Mouse (Mus musculus) urinary bladder, adult 18-20 months (tissue): ENCODE data around the gene Rcc1l.

ENCODE experiments used
- DNase-seq, 2 experiments: peaks; one replicate each; pipeline ENCODE4 v3.0.0; 2022; ENCODE audit warnings: low spot score in 2 of 2, mixed read lengths in 2 of 2

The Rcc1l gene

DNA sequence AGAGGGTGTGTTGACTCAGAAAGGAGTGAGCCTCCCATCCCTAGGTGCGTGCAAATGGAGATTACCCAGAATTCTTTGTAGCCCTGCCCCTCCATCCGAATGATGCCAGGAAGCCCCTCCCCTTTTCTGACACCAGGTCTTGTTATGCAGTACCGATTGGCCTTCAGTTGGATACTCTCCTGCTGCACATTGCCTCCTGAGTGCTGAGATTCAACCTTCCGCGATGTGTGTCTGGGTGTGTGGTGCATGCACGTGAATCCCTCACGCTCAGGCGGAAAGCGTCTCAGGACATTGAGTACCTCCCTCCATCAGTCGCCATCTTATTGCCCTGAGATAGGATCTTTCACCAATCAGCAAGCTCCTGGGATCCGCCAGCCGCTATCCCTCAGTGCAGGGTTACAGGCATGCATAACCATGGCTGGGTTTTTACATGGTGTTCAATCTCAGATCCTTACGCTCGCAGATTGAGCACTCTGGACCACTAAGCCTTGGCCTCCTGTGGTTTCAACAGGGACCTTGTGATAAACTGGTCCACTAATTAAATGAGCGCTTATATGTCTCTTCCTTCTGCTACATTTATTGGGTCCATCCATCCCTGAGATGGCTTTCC lies 57.7 kb downstream of the Rcc1l start:
- DNase-seq: no peak

- no peak for DNase-seq
Observed at GRCm38 (mm10) chr5:134115639-134116259, 60.8 kb downstream of the Rcc1l start.

DNA sequence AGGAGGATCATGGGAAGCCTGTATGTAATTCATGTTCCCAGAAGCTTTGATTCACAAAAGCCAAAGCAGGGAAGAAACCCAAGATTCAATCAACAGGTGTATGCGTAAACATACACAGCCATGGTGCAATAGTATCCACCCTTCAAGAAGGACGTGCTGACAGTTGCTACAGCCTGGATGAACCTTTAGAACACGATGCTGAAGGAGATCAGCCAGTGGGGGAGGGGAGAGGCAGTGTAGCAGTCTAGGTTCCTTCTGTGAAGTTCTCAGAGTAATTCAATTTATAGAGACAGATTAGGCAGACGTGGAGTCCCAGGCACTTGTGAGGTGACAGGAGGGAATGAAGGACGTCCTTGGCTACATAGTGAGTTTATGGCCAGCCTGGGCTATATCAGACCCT lies 61.6 kb downstream of the Rcc1l start:
- DNase-seq: no peak

DNA sequence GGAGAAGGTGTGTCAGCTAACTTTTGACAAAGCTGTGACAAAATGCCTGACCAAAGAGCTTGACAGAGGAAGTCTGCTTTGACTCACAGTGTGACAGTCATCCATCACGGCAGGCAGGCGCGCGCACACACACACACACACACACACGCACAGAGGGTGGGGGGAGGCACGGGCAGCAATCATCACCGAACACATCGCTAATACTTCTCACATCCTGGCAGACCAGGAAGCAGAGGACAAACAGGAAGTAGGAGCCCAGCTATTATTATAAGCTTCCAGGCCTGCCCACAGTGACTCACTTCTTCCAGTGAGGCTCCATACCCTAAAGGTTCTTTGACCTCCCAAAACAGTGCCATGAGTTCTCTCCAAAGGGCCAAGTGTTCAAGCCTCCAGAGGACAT lies 70.7 kb downstream of the Rcc1l start:
- no peak for DNase-seq

DNA sequence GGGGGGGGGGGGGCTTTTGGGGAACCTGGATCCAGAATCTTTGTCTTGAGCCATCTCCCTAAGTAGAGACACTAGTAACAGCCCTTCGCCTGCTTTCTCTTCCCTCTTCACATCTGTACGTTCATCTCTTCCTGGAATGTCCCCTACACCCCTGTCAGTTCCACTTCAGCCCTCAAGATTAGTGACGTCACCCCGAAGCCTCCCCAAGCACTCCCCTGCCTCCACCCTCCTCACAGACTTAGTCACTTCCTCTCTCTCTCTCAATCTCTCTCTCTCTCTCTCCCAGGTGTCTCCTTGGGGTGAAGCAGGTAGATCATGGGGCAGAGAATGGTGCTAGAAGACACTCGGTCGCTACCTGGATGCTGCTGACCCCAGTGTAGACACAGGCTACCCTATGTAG lies 73.9 kb downstream of the Rcc1l start:
- DNase-seq: no peak

GRCm38 (mm10) chr5:134101883-134102282 lies 74.7 kb downstream of the Rcc1l start:
- peak in 1 of 2 experiments; percentile 56 for DNase-seq

GRCm38 (mm10) chr5:134101322-134101721 lies 75.3 kb downstream of the Rcc1l start:
- DNase-seq: no peak

DNA sequence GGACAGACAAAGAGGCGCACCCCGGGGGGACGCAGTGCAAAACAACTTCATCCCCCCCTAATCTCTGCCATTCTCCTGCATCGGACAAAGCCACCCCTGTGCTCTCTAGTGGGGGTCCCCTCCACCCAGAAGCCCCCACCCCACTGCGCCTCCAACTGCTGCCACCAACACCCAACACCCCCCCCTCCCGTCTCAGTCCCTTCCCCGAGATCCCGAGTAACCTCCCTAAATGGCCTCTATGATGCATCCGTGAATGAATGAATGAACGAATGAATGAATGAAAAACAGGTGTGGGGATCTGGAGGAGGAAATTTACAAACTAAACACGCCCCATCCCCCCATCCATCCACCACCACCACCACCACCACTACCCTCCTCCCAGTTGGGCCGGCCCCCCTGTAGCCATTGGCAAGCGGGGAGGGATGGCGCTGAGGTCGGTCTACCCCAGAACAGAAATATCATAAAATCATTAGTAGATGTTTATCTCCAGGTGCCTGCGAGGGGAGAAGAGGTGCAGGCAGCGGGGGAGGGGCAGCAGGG lies 76.3 kb downstream of the Rcc1l start:
- no peak for DNase-seq

- peak; percentile 86 to 91 for DNase-seq
Observed at GRCm38 (mm10) chr5:134099496-134100211, 76.9 kb downstream of the Rcc1l start, which contains the start of gene Castor2. TSS of gene Castor2 (plus strand) at chr5:134099711.

- DNase-seq: no peak
Observed at GRCm38 (mm10) chr5:134098976-134099375, 77.6 kb downstream of the Rcc1l start.

DNA sequence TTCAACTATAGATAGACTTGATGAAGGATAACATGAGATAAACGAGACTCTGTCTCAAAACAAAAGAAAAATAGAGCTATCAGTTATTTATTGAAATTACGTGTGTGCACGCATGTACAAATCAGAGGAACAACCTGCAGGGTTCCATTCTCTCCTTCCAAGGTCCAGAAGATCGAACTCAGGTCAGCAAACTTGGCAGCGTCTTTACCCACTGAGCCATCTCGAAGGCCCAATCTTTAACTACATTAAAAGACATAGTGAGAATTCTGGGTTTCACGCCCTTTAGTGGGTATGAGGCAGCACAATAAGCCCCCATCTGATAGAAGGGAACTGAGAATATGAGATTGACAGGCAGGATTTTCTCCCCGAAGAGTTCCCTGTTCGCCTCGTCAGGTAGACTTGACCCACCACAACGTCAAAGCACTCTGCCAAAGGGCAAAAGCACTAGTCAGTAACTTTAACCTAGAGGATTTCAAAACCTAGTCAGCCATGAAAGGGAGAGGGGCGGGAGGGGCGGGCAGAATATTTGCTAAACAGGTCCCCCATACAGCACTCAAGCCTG lies 78.2 kb downstream of the Rcc1l start:
- DNase-seq: no peak
